Mouse (Mus musculus) midbrain, embryonic 11.5 days (tissue): Measurements from ENCODE around the gene Pfdn5. TPM values are rescaled to one million over a fixed set of nuclear protein-coding genes. Genes with fewer than 3 reads are reported as not detected.
A peak's percentile ranks its signal among the peaks of the same experiment; 100 is the strongest.

Source experiments
- ATAC-seq: fragments of 200-750 bp; cut with Nextera tagmentation; 2 replicates; pipeline ENCODE4 v1.8.0; 2017; ENCODE audit warnings: moderate TSS enrichment, moderate library complexity; ENCODE audit not compliant: low FRiP score
- DNase-seq: peaks from one replicate; pipeline ENCODE4 v3.0.0; 2015; ENCODE audit warnings: low spot score; ENCODE audit errors: missing footprints
- H3K27ac ChIP-seq: fragments of 300-500 bp; sonication (generic); 2 replicates; pipeline ENCODE4 v1.5.1; 2014; ENCODE audit warnings: low read depth, low read length
- H3K27me3 ChIP-seq: fragments of 300-500 bp; sonication (generic); 2 replicates; pipeline ENCODE4 v1.6.1; 2014; ENCODE audit warnings: mild to moderate bottlenecking, low read length, moderate library complexity, mixed read lengths; ENCODE audit not compliant: control insufficient read depth, insufficient read depth
- H3K36me3 ChIP-seq: fragments of 300-500 bp; sonication (generic); 2 replicates; pipeline ENCODE4 v1.6.1; 2014; ENCODE audit warnings: mild to moderate bottlenecking, low read length, moderate library complexity, mixed read lengths; ENCODE audit not compliant: control insufficient read depth, insufficient read depth
- H3K4me1 ChIP-seq: fragments of 300-500 bp; sonication (generic); 2 replicates; pipeline ENCODE4 v1.6.1; 2014; ENCODE audit warnings: low read length; ENCODE audit not compliant: control insufficient read depth, insufficient read depth
- H3K4me2 ChIP-seq: fragments of 300-500 bp; sonication (generic); 2 replicates; pipeline ENCODE4 v1.6.1; 2014; ENCODE audit warnings: mild to moderate bottlenecking, moderate library complexity
- H3K4me3 ChIP-seq: fragments of 300-500 bp; sonication (generic); 2 replicates; pipeline ENCODE4 v1.5.1; 2014; ENCODE audit warnings: low read depth, low read length
- H3K9ac ChIP-seq: fragments of 300-500 bp; sonication (generic); 2 replicates; pipeline ENCODE4 v1.6.1; 2014; ENCODE audit warnings: low read length
- H3K9me3 ChIP-seq: fragments of 300-500 bp; sonication (generic); 2 replicates; pipeline ENCODE4 v1.6.1; 2016; ENCODE audit warnings: low read length; ENCODE audit not compliant: control insufficient read depth
- WGBS: fragments of 180-500 bp; shearing (Covaris S2); extraction: QIAGEN DNeasy Blood & Tissue Kit; methylation state at CpG from one replicate; pipeline ENCODE4 v1.1.7; 2014; 5-methylcytosine and 5-hydroxymethylcytosine counted together
- polyA plus RNA-seq: library from polyadenylated mRNA; unstranded; fragments of >200 nt; fragmentation: Nextera tagmentation; extraction: Ambion mirVana; gene quantifications from 2 replicates; pipeline ENCODE4 v1.2.1, GENCODE M21; 2014

The Pfdn5 gene
- 404 and 408 TPM in 2 replicates for polyA plus RNA-seq

DNA sequence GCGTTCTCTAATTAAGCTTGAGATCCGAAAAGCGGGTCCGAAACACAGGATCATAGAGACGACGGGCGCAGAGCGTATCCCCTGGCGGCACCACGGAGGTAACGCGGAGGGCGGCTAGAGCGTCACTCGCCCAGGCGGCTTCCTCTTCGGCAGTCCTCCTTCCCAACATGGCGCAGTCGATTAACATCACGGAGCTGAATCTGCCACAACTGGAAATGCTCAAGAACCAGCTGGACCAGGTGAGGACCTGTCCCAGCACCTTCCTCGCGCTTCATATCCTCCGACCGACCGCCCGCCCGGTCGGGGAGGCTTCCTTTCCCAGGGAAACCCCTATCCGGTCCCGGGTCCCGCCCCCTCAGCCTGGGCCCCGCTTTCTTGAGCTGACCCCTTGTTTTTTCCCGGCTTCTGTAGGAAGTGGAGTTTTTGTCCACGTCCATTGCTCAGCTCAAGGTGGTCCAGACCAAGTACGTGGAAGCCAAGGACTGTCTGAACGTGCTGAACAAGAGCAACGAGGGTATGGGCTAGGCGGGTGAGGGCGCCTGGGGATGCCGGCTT lies at the start of gene Pfdn5:
TSS of gene Pfdn5 (plus strand) at position 95 of the 555 bp plus-strand sequence.
- Histone ChIP-seq H3K4me3 (peak within 1 kb of the TSS; percentile 87), H3K27ac (peak within 1 kb of the TSS; percentile 30; the same call in 1 of the 2 replicates), H3K27me3 (no peaks in the 10 kb centered on the region), H3K36me3 (peaks cover 11% of the 10 kb centered on the region), H3K9me3 (no peaks in the 10 kb centered on the region), H3K4me2 (peak within 1 kb of the TSS; percentile 81), H3K9ac (peak within 1 kb of the TSS; percentile 86), H3K4me1 (peaks cover 8% of the 10 kb centered on the region)
- peak; percentile 96 for DNase-seq
- peak; percentile 93 for ATAC-seq
- WGBS = under 1% methylated on average over 40 of the region's 40 CpGs

GRCm38 (mm10) chr15:102278726-102279091 lies 47.2 kb upstream of the Pfdn5 start:
- Histone ChIP-seq H3K27me3 (no peaks in the 10 kb centered on the region), H3K4me1 (peaks cover 11% of the 10 kb centered on the region), H3K27ac (peak overlapping the region; percentile 75), H3K36me3 (peaks cover 10% of the 10 kb centered on the region), H3K9ac (peak overlapping the region; percentile 80), H3K4me2 (peak overlapping the region; percentile 92), H3K4me3 (peak overlapping the region; percentile 91), H3K9me3 (no peaks in the 10 kb centered on the region)
- ATAC-seq = no peak; the same call in 1 of the 2 replicates
- 28% methylated on average over 7 of the region's 7 CpGs for WGBS
- no peak for DNase-seq

DNA sequence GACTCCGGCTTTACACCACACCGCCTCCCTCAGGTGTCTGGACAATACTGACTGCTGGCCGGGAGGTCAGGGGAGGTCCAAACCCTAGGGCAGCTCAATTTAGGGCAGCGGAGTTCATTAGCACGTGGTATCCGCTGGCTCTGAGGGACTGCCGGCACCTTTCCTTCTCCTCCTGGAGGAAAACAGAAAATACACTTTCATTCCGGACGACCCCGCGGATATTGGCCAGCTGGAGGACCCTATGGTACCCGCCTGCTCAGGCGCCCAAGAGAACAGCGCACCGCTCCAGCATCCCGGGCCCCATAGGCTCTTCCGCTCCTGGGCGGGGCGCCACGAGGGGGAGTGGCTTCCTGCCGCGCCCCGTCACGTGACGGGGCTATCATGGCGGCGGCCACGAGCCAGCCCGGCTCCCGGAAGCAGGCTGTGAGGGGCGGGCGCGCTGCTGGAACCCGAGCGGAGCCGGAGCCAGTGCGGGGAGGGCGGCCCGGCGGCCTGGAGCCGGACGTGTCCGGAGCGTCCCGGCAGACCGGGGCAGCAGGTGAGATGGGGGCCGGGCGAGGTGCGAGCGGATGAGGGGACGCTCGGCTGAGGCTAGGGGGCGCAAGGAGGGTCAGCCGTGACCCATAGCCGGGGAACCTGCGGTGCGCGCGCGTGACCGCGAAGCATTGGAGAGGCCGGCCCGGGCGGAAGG lies 46.7 kb upstream of the Pfdn5 start, which contains the start of gene Mfsd5:
TSS of gene Mfsd5 (plus strand) at position 363 of the 691 bp plus-strand sequence.
- Histone ChIP-seq H3K27ac (peak within 1 kb of the TSS; percentile 75), H3K4me3 (peak within 1 kb of the TSS; percentile 91), H3K27me3 (no peaks in the 10 kb centered on the region), H3K4me1 (peaks cover 11% of the 10 kb centered on the region), H3K4me2 (peak within 1 kb of the TSS; percentile 92), H3K36me3 (peaks cover 10% of the 10 kb centered on the region), H3K9ac (peak within 1 kb of the TSS; percentile 80), H3K9me3 (no peaks in the 10 kb centered on the region)
- WGBS = under 1% methylated on average over 61 of the region's 65 CpGs
- peak; percentile 98 for ATAC-seq
- peak; percentile 99 for DNase-seq

DNA sequence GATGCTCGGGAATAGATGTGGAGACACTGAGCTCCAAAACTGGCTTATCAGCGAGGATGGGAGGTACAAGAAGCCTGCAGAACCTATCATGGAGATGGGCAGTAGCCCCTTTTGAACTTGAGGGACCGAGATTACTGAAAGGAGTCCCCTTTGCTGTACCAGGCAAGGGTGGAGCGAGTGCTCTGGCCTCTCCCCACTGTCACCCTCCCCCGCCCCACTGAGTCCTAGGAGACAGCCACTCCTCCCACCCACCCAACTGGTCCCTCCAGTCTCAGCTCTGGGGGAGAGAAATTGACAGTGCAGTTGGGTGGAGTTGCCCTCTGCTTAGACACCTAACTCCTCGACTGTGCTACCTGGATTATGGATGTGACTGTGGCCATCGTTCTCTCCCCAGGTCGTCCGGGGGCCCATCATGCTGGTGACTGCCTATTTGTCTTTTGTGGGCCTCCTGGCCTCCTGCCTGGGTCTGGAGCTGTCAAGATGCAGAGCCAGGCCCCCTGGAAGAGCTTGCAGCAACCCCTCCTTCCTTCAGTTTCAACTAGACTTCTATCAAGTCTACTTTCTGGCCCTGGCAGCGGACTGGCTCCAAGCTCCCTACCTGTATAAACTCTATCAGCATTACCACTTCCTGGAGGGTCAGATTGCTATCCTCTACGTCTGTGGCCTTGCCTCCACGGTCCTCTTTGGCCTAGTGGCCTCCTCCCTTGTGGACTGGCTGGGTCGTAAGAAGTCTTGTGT lies 46.0 kb upstream of the Pfdn5 start:
- H3K9me3 ChIP-seq = no peaks in the 10 kb centered on the region
- peaks cover 10% of the 10 kb centered on the region for H3K36me3 ChIP-seq
- peaks cover 11% of the 10 kb centered on the region for H3K4me1 ChIP-seq
- peak overlapping the region; percentile 80 for H3K9ac ChIP-seq
- no peaks in the 10 kb centered on the region for H3K27me3 ChIP-seq
- DNase-seq (no peak), ATAC-seq (peak; percentile 38)
- H3K4me3 ChIP-seq = peak overlapping the region; percentile 91
- WGBS = 32% methylated on average over 13 of the region's 13 CpGs
- peak overlapping the region; percentile 75; the same call in 1 of the 2 replicates for H3K27ac ChIP-seq
- H3K4me2 ChIP-seq = peak overlapping the region; percentile 92

GRCm38 (mm10) chr15:102280623-102281022 lies 45.3 kb upstream of the Pfdn5 start:
- peaks cover 10% of the 10 kb centered on the region for H3K36me3 ChIP-seq
- peaks cover 11% of the 10 kb centered on the region for H3K4me1 ChIP-seq
- H3K27me3 ChIP-seq = no peaks in the 10 kb centered on the region
- DNase-seq = no peak
- no peak overlapping the region; the same call in 1 of the 2 replicates for H3K4me2 ChIP-seq
- H3K27ac ChIP-seq = no peak overlapping the region
- H3K9ac ChIP-seq = no peak overlapping the region
- no peak for ATAC-seq
- 95% methylated on average over 19 of the region's 19 CpGs for WGBS
- no peak overlapping the region; the same call in 1 of the 2 replicates for H3K4me3 ChIP-seq
- H3K9me3 ChIP-seq = no peaks in the 10 kb centered on the region

- Histone ChIP-seq H3K36me3 (peaks cover 10% of the 10 kb centered on the region), H3K9ac (no peak overlapping the region), H3K9me3 (no peaks in the 10 kb centered on the region), H3K4me1 (peaks cover 11% of the 10 kb centered on the region), H3K27ac (no peak overlapping the region), H3K4me2 (no peak overlapping the region), H3K4me3 (no peak overlapping the region), H3K27me3 (no peaks in the 10 kb centered on the region)
- 90% methylated on average over 8 of the region's 8 CpGs for WGBS
- DNase-seq (no peak), ATAC-seq (no peak)
These were observed 43.2 kb upstream of the Pfdn5 start for GRCm38 (mm10) chr15:102282463-102283292.

DNA sequence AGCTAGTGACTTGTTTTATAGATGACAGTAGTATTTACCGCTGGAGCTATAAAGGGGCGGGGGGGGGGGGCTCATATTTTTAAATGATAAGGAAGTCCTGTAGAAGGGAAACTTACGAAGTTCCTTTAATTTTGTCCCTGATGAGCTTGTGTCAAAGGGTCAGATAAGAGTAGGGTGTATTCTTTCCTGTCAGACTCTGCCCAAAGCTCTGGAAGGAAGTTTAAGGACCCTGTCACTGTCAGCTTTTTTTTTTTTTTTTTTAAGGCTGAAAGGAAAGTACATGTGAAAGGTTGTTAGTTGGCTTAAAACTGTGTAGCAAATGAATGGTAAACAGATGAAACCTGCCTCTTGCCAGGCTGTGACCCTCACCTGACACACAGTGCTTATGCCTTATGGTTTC lies 42.3 kb upstream of the Pfdn5 start:
- H3K4me3 ChIP-seq = no peak overlapping the region
- no peaks in the 10 kb centered on the region for H3K9me3 ChIP-seq
- no peak overlapping the region for H3K27ac ChIP-seq
- no peak overlapping the region for H3K9ac ChIP-seq
- peaks cover 10% of the 10 kb centered on the region for H3K36me3 ChIP-seq
- no peaks in the 10 kb centered on the region for H3K27me3 ChIP-seq
- WGBS = 89% methylated on average over 3 of the region's 3 CpGs
- peaks cover 11% of the 10 kb centered on the region for H3K4me1 ChIP-seq
- ATAC-seq (no peak), DNase-seq (no peak)
- H3K4me2 ChIP-seq = no peak overlapping the region

DNA sequence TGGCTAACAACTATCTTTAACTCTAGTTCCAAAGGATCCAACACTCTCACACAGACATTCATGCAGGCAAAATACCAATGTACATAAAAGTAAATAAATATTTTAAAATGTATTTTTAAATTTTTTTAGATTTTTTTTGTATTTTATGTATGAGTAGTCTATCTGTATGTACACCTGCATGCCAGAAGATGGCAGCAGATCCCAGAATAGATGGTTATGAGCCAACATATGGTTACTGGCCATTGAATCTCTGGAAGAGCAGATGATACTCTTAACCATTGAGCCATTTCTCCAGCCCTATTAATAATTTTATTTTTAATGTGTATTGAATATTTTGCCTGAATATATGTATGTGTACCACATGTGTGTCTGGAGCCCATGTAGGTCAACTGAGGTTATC lies 38.5 kb upstream of the Pfdn5 start:
- Histone ChIP-seq H3K4me3 (no peak overlapping the region), H3K9me3 (no peaks in the 10 kb centered on the region), H3K4me2 (no peak overlapping the region), H3K9ac (no peak overlapping the region), H3K27ac (no peak overlapping the region), H3K36me3 (no peaks in the 10 kb centered on the region), H3K27me3 (no peaks in the 10 kb centered on the region), H3K4me1 (no peaks in the 10 kb centered on the region)
- no peak for DNase-seq
- no peak for ATAC-seq
